Mouse (Mus musculus): ENCODE measurements around the gene Med20.

Med20 gene

GRCm38 (mm10) chr17:47672311-47673111 is 61.1 kb downstream of the Med20 start:
- in situ Hi-C loops (cut with MboI; ENCODE audit: low sequenced_read_pairs) = no loop called here
